Mouse (Mus musculus): ENCODE measurements around the gene Stk10.

Stk10 gene

DNA sequence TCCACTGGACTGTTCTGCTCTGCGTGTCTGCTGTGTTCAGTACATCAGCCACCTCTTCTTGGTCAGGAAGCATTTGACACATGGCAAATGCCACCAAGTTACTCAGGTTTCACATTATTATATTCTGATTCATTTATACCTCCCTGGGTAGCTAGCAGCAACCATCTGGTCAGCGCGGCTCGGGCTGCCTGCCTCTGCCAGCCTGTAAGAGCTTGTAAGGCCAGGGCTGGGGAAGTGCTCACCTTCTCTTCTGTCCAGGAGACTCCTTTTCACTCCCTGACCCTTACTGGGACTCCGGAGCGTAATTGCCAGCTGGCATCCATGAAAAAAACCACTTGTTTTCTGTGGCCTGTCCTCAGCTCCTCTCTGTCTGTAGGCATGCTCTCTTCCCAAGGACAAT is 16.1 kb downstream of the Stk10 start:
- no peak for DNase-seq (ENCODE audit: inconsistent age in 2 of 2, low spot score in 1 of 2)

DNA sequence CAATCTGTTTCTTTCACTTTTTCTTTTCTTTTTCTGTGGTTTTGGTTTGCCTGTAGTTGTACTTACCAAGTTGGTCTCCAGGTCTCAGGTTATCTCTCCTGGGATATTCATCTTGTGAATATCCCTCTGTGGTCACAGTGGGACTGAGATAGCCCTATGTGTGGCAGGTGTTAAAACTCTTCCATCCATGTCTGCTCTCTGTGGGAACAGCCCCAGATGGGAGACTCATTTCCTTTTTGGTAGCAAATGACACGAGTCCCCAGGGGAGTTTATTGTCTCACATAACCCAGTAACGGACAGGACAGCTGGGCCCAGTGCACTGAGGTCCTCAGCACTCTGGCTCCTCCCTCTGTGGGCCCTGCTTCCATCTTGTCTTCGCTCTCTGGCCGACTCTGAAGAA is 17.0 kb downstream of the Stk10 start:
- no peak for DNase-seq (ENCODE audit: inconsistent age in 2 of 2, low spot score in 1 of 2)

DNA sequence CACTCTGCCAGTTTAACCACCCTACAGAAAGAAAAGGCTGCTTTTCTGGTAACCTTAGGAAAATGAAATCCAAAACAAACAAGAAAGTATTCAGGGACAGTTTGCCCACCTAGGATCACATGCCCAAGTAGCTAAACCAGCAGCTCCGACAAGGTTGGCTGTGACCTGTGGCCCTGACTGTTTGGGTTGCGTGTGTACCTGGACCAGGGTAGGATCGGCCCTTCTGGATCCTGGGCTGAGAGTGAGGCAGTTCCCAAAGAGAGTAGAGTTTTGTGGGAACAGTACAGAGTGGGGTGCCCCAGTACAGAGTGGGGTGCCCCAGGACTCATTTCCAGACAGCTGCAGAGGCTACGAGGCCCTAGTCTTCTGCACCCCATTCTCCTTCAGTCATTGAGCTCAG is 18.0 kb downstream of the Stk10 start:
- DNase-seq (ENCODE audit: inconsistent age in 2 of 2, low spot score in 1 of 2), result no peak

DNA sequence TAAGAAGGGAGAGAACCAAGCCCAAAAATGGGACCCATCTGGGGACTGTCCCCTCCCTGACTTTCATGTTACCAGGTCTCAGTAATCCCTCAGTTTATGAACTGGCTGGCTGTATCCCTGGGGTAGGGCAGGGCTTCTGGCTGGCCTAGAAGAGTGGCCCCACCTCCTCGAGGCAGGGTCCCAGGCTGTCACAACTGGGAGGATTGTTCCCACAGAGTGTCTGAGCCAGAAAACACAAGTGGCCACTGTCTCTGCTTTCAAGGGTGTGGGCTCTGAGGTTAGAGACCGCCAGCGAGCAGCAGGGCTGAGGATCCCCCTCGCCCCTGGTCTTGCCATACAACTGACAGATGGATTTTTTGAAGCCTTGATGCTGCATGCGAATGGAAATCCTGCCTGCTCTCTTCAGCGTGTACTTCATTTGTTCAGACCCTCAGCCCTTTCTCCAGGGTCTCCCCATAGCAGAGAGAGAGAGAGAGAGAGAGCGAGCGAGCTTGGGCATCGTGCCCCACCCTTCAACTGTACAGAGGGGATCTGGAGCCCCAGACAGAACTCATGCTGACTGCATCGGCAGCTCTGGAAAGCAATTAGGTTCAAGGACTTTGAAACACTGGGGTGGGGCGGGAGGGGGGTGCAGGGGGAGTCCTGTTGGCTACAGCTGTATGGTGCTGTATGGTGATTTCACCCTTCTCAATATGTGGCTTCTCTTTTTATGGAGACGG is 18.6 kb downstream of the Stk10 start:
- no peak for DNase-seq (ENCODE audit: inconsistent age in 2 of 2, low spot score in 1 of 2)

DNA sequence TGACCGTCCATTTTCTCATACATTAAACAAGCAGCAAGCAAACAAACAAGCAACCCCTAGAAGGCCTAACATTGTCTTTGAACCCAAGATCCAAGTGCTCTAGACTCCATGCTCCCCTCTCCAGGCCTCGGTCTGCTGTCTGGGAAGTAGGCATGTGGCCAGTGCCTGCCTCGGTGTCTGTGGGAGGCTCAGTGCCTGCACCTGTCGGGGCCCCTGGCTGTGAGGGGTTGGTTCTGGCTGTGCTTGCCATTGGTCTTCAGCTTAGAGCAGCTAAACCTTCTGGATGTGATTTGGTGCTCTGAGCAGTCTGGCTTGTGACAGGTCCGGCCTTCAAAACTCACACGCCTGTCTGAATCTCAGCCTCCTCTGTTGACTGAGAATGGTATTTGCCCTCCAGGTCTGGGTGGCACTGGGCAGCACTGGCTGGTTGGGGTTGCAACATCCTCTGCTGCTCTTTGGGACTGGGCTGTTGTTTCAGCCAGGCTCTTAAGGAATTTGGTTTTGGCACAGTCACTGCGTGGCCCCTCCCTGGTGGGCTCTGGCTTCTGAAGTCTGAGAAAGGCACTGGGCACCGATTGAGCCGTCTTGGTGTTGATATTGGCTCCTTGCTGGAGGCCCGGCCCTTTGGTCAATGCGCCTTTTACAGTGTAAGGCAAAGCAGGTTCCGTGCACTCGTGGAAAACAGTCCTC is 19.4 kb downstream of the Stk10 start:
- DNase-seq (ENCODE audit: inconsistent age in 2 of 2, low spot score in 1 of 2), result peak in 1 of 2 experiments; percentile 66

DNA sequence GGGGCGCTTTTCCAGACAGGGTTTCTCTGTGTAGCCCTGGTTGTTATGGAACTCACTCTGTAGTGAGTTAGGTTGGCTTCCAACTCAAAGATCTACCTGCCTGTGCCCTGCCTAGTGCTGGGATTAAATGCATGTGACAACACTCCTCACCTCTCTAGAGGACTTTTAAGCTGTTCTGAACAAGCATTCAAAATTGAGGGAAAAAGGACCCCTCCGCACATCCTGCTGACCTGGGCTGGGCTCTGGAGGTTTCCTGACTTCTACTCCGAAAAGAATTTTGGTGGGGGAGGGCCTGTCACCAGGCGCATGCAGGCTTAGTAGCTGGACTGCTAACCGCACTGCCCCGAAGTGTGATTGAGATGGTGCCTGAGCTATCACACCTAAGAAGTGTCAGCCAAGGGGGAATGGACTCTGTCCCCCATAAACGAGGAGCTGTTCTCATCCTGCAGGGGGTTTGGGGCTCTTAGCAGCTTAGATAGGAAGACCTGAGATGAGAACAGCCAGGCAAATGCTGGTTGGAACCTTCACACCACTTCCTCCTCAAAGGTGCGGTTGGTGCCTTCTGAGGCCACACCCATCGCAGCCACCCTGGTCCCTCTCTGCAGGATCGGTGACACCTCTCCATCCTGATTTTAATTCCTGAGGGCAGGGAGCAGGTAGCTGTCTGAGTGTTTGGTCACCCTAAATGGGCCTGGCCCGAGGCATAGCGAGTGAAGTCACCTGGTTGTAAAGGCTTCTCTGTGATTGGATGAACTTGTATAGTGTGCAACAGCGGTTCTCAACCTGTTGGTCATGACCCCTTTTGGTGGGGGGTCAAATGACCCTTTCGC is 20.4 kb downstream of the Stk10 start:
- DNase-seq (ENCODE audit: inconsistent age in 2 of 2, low spot score in 1 of 2), result no peak

DNA sequence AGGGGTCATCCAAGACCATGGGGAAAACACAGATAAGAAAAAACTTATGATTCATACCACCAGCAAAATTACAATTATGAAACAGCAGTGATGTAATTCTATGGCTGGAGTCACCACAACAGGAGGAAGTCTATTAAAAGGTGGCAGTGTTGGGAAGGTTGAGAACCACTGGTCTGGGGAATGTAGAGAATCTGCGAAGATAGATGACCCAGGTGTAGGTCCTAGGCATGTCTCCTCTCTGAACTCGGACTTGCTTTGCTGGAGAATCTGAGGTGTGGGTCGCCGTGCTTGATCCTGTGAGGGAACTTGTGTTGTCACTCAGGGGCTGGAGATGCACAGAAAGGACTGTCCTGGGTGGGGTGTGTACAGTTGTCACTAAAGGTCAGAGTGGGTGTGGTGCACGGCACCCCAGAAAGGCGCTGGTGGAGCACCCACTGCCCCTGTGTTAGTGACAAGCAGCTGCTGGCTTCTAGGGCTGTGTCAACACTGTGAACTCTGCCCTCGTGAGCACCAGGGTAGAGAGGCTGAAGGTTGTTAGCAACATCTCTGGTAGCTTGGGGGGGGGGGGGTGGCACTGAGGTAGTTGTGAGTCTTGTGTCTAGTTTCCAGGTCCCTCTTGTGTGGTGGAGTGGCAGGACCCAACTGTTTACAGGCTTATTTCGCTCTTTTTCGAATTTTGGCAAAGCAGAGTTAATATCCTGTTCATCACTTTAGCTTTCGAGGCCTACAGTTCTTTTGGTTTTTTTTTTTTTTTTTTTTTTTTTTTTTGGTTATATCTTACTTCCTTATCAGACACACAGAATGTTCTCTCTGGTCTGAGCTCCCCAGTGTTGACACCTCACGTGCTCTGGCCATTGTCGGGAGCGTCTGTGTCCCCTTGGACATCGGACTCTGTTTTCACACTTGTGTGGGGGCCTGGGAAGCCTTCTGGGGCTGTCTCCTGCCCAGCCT is 21.3 kb downstream of the Stk10 start:
- peak in 1 of 2 experiments; percentile 64 for DNase-seq (ENCODE audit: inconsistent age in 2 of 2, low spot score in 1 of 2)

DNA sequence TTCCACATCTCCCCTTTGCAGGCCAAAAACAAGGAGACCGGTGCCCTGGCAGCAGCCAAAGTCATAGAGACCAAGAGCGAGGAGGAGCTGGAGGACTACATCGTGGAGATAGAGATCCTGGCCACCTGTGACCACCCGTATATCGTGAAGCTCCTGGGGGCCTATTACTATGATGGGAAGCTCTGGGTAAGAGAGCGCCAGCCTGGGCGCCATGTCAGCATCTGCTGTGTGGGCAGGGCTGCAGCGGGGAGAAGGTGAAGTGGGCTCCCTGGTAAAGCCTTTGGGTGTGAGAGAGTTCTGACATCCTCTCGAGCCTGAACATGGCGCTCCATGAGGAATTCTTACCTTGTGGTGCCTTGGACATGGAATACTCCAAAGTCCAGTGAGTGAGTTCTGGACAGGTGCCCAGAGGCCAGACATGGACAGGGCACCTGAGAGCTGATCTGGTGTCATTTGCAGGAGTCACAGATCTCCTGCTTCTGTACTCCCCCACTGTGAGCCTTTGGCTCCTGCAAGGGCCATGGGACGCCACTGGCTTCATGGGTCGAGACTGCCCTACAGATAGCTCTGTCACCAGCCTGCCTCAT is 22.1 kb downstream of the Stk10 start:
- DNase-seq (ENCODE audit: inconsistent age in 2 of 2, low spot score in 1 of 2), result no peak

DNA sequence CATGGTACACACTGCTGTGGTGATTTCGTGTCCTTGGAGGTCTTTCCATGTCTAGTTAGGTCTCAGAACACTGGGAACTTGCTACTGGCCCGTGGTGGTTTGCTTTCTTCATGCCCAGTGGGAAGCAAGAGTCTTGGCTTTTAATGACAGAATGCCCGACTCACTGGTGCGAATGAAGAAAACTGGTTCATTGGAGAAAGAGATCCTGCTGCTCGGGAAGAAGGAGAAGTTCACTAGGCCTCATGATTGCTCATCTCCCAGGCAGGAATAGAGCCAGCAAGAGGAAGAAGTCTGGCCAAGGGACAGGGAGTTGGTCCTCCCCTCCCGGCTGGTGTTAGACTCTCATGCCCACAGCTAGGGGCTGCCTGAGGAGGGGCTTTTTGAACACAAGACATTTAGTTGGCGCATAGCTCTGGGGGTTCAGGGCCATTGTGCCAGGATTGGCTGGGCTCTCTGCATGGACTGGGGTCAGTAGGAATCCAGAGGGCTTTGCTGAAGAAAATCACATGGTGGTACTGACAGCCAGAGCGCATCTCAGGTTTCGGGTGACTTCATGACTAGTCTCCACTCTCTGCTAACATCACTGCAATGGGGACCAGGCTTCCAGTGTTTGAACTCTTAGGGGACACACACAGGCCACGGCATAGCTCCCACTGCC is 23.4 kb downstream of the Stk10 start:
- DNase-seq (ENCODE audit: inconsistent age in 2 of 2, low spot score in 1 of 2), result no peak

DNA sequence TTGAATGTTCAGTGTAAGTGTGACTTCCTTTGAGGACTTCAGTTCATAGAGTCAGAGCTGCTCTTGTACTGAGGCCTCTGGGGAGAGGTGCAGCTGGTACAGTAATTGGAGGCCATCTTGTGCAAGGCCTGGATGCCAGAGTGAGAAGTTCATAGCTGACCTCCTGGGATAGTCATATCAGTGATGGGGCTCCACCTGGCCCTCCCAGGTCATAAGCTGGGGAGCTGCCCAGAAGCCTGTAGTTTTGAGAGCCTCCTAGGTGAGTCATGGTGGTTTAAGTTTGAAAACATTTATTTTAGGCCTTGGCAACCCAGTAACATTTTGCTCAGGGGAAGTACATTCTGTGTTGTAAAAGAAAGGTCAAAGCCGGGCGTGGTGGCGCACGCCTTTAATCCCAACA is 24.9 kb downstream of the Stk10 start:
- DNase-seq (ENCODE audit: inconsistent age in 2 of 2, low spot score in 1 of 2), result no peak

DNA sequence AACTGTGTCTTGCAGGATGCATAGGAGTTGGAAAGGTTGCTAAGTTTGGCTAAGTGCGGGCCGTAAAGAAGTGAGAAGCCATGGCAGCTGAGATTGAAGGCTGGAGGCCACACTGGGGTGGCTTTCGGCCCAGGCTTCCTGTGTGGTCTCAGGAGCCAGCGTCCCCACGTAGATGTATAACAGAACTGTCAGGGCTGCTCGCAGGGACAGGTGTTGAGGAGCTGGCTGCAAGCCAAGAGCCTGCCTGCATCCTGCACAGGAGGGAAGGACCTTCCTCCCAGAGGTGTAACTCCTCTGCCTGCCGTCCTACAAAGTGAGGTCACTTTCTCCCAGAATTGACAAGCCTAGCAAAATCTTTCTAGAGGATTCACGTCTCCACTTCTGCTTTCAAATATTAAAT is 25.6 kb downstream of the Stk10 start:
- no peak for DNase-seq (ENCODE audit: inconsistent age in 2 of 2, low spot score in 1 of 2)

DNA sequence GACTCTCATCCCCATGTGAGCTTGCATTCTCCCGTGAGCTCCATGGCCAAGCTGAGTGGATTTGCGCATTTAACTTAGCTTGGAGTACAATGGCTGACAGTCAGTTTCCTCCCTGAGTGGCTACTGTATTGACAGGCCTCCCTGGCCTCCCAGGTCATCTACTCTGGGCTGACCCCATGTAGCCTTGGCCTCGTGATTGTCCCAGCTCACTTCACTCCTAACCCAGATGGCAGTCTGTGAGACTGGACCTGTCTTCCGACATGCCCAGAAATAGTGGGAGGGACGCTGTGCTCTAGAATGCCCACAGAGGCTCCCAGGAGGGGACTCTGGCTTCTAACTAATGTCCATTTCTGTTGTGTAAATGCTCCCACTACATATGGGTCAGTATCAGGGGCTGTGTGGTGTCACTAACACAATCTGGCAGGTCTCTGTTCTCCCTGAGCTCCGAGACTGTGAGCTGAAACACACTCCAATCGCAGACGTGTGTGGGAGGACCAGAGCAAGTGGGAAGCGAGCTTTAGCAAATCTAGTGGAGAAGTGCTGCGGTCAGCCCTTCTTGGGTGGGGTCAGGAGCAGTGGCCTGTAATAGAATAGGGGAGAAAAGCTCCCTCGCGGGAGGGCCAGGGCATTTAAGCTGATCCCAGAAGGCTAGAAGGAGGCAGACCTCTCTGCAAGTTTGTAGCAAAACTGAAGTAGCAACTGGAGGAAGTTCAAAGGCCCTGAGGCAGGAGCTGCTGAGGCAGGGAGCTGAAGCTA is 27.1 kb downstream of the Stk10 start:
- no peak for DNase-seq (ENCODE audit: inconsistent age in 2 of 2, low spot score in 1 of 2)

DNA sequence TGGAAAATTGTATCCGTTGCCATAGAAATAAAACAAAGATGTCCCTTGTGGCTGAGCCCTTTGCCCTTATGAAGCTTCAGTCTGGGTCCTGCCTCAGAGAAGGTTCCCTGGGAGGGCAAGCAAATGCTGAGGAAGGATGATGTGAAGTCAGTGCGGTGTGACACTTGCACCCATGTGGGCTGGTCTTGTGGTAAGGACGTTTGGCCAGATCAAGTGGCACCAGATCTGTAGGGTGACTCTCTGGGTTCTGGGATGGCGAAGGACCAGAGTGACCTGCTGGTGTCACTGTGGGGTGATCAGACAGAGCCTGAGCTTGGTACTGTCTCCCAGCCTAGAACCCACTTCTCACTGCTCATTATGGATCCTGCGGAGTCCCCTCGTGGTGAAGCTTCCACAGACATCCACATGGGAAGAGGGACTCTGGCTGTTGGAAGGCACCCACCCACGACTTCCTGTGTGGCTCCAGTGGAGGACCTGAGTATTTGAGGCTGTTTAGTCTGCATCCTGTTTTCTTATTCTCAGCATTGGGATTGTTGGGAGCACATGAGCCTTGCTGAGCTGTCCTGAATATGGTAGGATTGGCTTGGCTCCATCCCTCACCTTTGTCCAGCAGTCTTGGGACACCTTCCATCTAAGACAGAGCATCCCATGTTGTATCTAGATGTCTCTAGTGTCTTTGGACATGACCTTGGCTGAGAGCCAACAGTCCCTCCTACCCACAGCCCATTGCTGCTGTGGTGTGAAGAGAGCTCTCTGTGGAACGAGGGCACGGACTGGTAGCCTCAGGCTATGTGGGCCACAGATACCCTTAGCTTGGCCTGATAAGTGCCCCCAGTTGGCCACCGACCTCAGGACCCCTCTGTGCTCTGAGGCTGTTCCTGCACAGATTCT is 28.6 kb downstream of the Stk10 start:
- peak in 1 of 2 experiments; percentile 26 for DNase-seq (ENCODE audit: inconsistent age in 2 of 2, low spot score in 1 of 2)

DNA sequence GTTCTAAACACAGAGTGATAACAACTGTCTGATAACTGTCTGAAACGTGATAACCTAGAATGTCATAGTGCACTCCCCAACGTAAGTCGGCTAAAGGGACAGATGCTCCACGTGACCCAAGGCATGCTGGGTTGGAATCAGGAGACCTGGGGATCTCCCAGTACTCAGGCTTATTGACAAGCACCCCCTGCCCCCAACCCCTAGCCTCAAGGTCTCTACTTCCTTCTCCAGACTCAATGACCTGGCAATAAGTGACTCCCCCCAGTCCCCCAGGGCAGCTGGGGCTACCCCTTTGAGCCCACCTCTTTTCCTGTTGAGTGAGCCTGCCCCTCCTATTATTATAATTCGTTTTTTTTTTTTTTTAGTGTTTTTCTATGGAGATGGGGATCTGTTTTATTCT is 29.6 kb downstream of the Stk10 start:
- no peak for DNase-seq (ENCODE audit: inconsistent age in 2 of 2, low spot score in 1 of 2)

DNA sequence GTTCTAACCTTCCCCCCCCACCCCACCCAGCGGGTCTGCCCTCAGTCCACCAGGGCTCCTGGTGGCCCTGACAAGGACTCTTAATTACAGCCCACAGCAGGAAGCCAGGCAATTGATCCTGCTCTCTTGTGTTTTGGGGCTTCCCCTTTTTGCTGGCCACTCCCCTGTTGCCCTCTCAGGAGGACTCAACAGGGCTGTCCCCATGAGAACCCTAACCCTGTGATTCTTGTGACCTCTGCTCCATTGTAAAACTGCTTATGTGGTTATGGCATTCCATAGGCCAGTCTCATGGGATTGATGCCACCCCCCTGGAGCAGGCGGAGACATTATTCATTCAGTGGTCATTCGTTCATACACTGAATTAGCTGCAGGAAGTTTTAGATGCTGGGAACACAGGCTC is 30.6 kb downstream of the Stk10 start:
- DNase-seq (ENCODE audit: inconsistent age in 2 of 2, low spot score in 1 of 2), result no peak

DNA sequence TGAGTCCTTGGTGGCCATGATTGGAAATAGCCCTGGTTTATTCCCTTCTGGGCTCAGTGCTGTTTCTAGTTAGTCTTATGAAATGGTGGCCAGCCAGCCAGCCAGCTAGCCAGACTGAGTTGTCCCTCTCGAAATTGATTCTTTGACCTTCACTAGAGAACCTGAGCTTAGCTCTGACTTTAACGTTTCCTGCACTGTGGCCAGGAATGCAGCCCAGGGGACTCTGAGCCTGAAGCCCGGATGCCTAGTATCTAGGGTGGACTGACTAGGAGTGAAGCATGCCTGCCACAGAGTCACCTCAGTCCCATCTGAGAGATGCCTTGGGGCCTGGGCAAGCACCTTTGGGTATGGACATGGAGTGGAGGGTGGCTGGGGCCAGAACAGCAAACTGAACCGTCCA is 31.5 kb downstream of the Stk10 start:
- no peak for DNase-seq (ENCODE audit: inconsistent age in 2 of 2, low spot score in 1 of 2)

DNA sequence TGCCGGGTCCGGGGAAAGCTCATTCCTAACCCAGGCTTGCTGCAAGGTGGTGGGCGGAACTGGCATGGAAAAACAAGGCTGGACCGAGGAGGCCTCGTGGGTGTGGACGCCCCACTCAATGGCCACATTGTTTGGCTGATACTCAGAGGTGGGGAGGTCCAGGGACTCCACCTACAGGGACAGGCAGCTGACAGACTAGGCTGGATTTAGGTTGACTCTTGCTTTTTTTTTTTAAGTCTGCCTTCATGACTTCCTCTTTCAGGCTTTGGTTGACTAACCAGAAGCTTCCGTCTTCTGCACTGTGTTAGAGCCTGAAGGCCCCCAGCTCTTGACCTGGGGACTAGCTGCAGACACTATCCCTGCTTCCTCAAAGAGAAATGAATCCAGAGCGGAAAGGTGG is 32.0 kb downstream of the Stk10 start:
- no peak for DNase-seq (ENCODE audit: inconsistent age in 2 of 2, low spot score in 1 of 2)

DNA sequence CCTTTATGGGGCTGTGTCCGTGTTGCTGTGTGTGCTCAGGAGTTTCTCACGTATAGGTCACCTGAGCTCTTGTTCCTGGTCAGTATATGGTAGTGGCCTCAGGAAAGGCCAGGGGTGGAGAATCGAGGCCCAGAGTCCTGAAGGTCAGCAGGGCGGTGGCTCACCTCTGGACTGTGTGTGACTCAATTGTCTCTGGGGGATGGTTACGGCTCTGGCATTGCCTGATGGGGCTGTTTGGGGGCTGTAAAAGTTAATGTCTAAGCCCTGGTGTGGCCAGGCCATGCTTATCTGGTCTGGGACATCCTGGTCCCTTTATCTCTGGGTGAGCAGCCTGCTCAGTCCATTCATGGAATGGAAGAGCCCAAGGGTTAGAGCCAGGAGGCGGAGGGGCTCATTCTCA is 33.1 kb downstream of the Stk10 start:
- no peak for DNase-seq (ENCODE audit: inconsistent age in 2 of 2, low spot score in 1 of 2)

All from adrenal gland, adult (tissue).